In genomic region chr15:94443025-94443424, GRCm38 (mm10) we compare ENCODE assay signal across 16 mouse cellular contexts. TPM values are rescaled to one million over a fixed set of nuclear protein-coding genes. Genes with fewer than 3 reads are reported as not detected.
A peak's percentile ranks its signal among the peaks of the same experiment; 100 is the strongest.
DNase-seq lines count a peak whose midpoint lies in the region; ATAC-seq and TF ChIP-seq lines count a peak whose summit lies in the region.
"Had no signal": no experiment of that assay in that cellular context is flagged by ENCODE, and none has a peak within 500 bp of the region (broad histone marks: within the 10 kb centered on the region; RNA-seq: fewer than 3 reads in every experiment).

No protein-coding gene starts in this region.

- no peak overlapping the region for H3K4me3 ChIP-seq in intestine, embryonic 15.5 days (replicated peaks)
- H3K4me3 ChIP-seq in intestine, postnatal 0 days (ENCODE audit: low read depth, low read length), result no peak overlapping the region
- no peak overlapping the region for H3K4me3 ChIP-seq in forebrain, embryonic 14.5 days (ENCODE audit: low read depth, low read length)
- H3K4me3 ChIP-seq: megakaryocyte, embryonic 14.5 days had no signal

- ATAC-seq in intestine, embryonic 15.5 days, result no peak
- ATAC-seq in intestine, postnatal 0 days, result no peak
- ATAC-seq in Patski, result peak; percentile 47
- peak; percentile 61 for ATAC-seq in forebrain, embryonic 14.5 days

- H3K9ac ChIP-seq in intestine, embryonic 15.5 days, result no peak overlapping the region
- H3K9ac ChIP-seq in intestine, postnatal 0 days (ENCODE audit: low read depth, low read length), result no peak overlapping the region
- no peak overlapping the region for H3K9ac ChIP-seq in forebrain, embryonic 14.5 days (ENCODE audit: low read length)

- in situ Hi-C loops in Patski (cut with MboI; ENCODE audit: low pct_unique_long_range_greater_than_20kb), result no loop called here

- CTCF ChIA-PET in Patski (lab: Charles Lee), result interaction anchor here (1.7 kb wide), 1 partner anchor 12 kb away, joined by 5 read pairs; no protein-coding TSS in a partner anchor

- H3K27me3 ChIP-seq in intestine, embryonic 15.5 days (replicated peaks), result no peaks in the 10 kb centered on the region
- no peaks in the 10 kb centered on the region for H3K27me3 ChIP-seq in intestine, postnatal 0 days (replicated peaks; ENCODE audit: control insufficient read depth, insufficient read depth, low read length)
- H3K27me3 ChIP-seq in Patski, result no peaks in the 10 kb centered on the region
- no peaks in the 10 kb centered on the region for H3K27me3 ChIP-seq in forebrain, embryonic 14.5 days (replicated peaks; ENCODE audit: control insufficient read depth, insufficient read depth, low read length)
- H3K27me3 ChIP-seq: megakaryocyte, embryonic 14.5 days had no signal

- TF ChIP-seq CTCF in intestine, postnatal 0 days (IDR thresholded peaks at IDR 0.05; ENCODE audit: low read depth), result no peak
- no peak for TF ChIP-seq CTCF in Patski (IDR thresholded peaks at IDR 0.05)

- H3K4me1 ChIP-seq in intestine, embryonic 15.5 days (replicated peaks), result peaks cover 17% of the 10 kb centered on the region; the same call in 1 of the 2 replicates
- peaks cover 3% of the 10 kb centered on the region; the same call in 1 of the 2 replicates for H3K4me1 ChIP-seq in intestine, postnatal 0 days (replicated peaks; ENCODE audit: control insufficient read depth, insufficient read depth, low read length)
- peaks cover 9% of the 10 kb centered on the region; the same call in 1 of the 2 replicates for H3K4me1 ChIP-seq in forebrain, embryonic 14.5 days (ENCODE audit: control insufficient read depth, insufficient read depth, low read length)

- no peak overlapping the region for H3K4me2 ChIP-seq in intestine, embryonic 15.5 days (replicated peaks)
- no peak overlapping the region for H3K4me2 ChIP-seq in intestine, postnatal 0 days (replicated peaks; ENCODE audit: low read depth)
- no peak overlapping the region for H3K4me2 ChIP-seq in forebrain, embryonic 14.5 days (ENCODE audit: low read length)

- no peaks in the 10 kb centered on the region for H3K36me3 ChIP-seq in intestine, embryonic 15.5 days
- no peaks in the 10 kb centered on the region for H3K36me3 ChIP-seq in intestine, postnatal 0 days (ENCODE audit: control insufficient read depth, insufficient read depth)
- no peaks in the 10 kb centered on the region for H3K36me3 ChIP-seq in forebrain, embryonic 14.5 days (ENCODE audit: control insufficient read depth, insufficient read depth, low read length)

- POLR2A ChIA-PET in Patski (lab: Charles Lee), result no interaction called here

- 56% methylated on average over 2 of the region's 2 CpGs for WGBS in intestine, embryonic 15.5 days
- WGBS in intestine, postnatal 0 days, result 59% methylated on average over 2 of the region's 2 CpGs
- WGBS in forebrain, embryonic 14.5 days, result 19% methylated on average over 2 of the region's 2 CpGs

- DNase-seq in Patski (ENCODE audit: low read depth, low spot score), result no peak
- peak; percentile 16 for DNase-seq in ZHBTc4 (ENCODE audit: low read depth, low spot score)
- no peak for DNase-seq in forebrain, embryonic 14.5 days (ENCODE audit: low spot score)
- DNase-seq in right cerebral cortex, adult 18-20 months, result no peak
- no peak for DNase-seq in embryo, embryonic 10.5 days (ENCODE audit: low spot score)
- DNase-seq: cerebellum, adult 9-11 months; embryo, embryonic 11 days; heart, adult 11 months; heart, postnatal 4 days; kidney, postnatal 36 days; layer of hippocampus, adult 9-11 months; lung, postnatal 10 days; right cerebral cortex, postnatal 4 days had no signal

- no peaks in the 10 kb centered on the region for H3K9me3 ChIP-seq in intestine, embryonic 15.5 days
- H3K9me3 ChIP-seq in intestine, postnatal 0 days (ENCODE audit: control insufficient read depth), result no peaks in the 10 kb centered on the region
- no peaks in the 10 kb centered on the region for H3K9me3 ChIP-seq in forebrain, embryonic 14.5 days (replicated peaks; ENCODE audit: control insufficient read depth, low read length)
- H3K9me3 ChIP-seq: megakaryocyte, embryonic 14.5 days had no signal

- 0 out of 2 replicates have a peak overlapping the region, but pooled peaks have one; percentile 52 for H3K27ac ChIP-seq in intestine, embryonic 15.5 days
- no peak overlapping the region for H3K27ac ChIP-seq in intestine, postnatal 0 days (ENCODE audit: low read depth, low read length)
- H3K27ac ChIP-seq in forebrain, embryonic 14.5 days (ENCODE audit: low read depth, low read length), result no peak overlapping the region

RNA-seq across cellular contexts. Expression of gene Adamts20, which starts 22.2 kb away (rescaled TPM):
- 2.2 and 2.5 TPM in 2 replicates for polyA plus RNA-seq in intestine, embryonic 15.5 days (2015; fragmentation: Nextera tagmentation; extraction: Ambion mirVana)
- 0.47 and 0.50 TPM in 2 replicates for polyA plus RNA-seq in intestine, postnatal 0 days (2015; fragmentation: Nextera tagmentation; extraction: Ambion mirVana)
- 0.03 TPM for polyA plus RNA-seq in Patski (2021)
- 2.3 and 2.5 TPM in 2 replicates for polyA plus RNA-seq in forebrain, embryonic 14.5 days (2014; fragmentation: Nextera tagmentation; extraction: Ambion mirVana)

Comparison
In these comparisons a context has a peak if more than half of its experiments do, and no peak if none do; other contexts are left out.
1. ATAC-seq: peak in Patski (single experiment) and forebrain, embryonic 14.5 days (single experiment); none in intestine, embryonic 15.5 days (single experiment) and intestine, postnatal 0 days (single experiment).